Mouse (Mus musculus) spleen, adult 2 months (tissue): ENCODE measurements around the gene AU040320.

ENCODE experiments used
- CTCF ChIP-seq: fragments of 200-500 bp; IDR thresholded peaks from 2 replicates; pipeline ENCODE4 v1.5.1; 2011; ENCODE audit warnings: mild to moderate bottlenecking, inconsistent platforms; ENCODE audit not compliant: insufficient read depth, insufficient read length, insufficient replicate concordance; ENCODE audit errors: extremely low read depth
- POLR2A ChIP-seq: fragments of 200-500 bp; IDR thresholded peaks from 2 replicates; pipeline ENCODE4 v1.6.1; 2011; ENCODE audit warnings: low read depth, low read length, inconsistent platforms

DNA sequence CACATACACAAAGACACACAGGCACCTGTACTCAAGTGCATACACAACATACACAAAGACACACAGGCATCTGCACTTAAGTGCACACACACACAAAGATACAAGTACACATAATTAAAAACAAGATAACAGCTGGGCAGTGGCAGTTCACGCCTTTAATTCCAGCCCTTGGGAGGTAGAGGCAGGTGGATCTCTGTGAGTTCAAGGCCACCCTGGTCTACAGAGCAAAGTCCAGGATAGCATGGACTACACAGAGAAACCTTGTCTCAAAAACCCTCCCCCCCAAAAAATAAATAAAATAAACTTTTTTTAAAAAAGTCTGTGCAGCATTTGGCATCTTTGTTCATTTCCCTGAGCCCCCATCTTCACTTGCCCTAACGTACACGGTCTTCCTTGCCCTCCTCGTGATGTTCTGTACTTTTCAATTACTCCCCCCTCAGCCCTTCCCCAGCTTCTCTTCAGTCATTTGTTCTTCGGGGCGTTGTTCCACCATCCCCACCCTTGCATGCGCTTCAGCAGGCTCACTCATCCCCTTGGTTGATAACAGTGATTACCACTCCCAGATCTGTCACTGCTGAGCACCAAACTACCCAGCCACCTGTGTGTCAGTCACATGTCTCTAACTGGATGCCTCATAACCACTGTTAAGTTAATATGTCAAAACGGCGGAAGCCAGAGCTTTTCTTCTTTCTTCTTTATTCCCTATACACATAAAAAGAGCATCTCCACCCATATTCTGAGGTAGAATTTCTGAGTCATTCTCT, 16.6 kb downstream of the AU040320 start:
- TF ChIP-seq CTCF (no peak), POLR2A (no peak)
